Mouse (Mus musculus): ENCODE measurements around the gene Htra1. TPM values are rescaled to one million over a fixed set of nuclear protein-coding genes. Genes with fewer than 3 reads are reported as not detected.

The Htra1 gene
- polyA plus RNA-seq, 1 experiment from 2014 or later: 20.4 TPM

DNA sequence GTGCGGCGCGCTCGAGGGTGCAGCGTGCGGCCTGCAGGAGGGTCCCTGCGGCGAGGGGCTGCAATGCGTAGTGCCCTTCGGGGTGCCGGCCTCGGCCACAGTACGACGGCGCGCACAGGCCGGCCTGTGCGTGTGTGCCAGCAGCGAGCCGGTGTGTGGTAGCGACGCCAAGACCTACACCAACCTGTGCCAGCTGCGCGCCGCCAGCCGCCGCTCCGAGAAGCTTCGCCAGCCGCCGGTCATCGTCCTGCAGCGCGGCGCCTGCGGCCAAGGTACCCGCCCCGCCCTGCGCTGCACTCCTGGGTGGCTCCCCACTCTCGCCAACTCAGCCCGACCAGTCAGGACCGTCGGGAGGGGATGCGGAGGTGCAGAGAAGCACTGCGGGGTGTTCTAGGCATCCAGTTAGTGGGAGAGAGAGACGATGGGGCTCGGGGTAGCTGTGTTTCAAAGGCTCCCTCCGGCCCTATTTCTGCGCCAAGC is 601 bp downstream of the Htra1 start:
- Histone ChIP-seq H3K4me2 (peak overlapping the region; percentile 73), H3K9me3 (no peaks in the 10 kb centered on the region), H3K9ac (replicated peaks) (peak overlapping the region; percentile 57), H3K27me3 (peaks cover 77% of the 10 kb centered on the region), H3K36me3 (no peaks in the 10 kb centered on the region), H3K4me1 (replicated peaks) (peaks cover 13% of the 10 kb centered on the region), H3K4me3 (replicated peaks) (peak overlapping the region; percentile 56), H3K27ac (no peak overlapping the region)
- 0 out of 2 replicates have a peak, but pooled peaks have one; percentile 6 for ATAC-seq (ENCODE audit: insufficient number of reproducible peaks, insufficient read depth, low FRiP score, low TSS enrichment, low read depth)
- WGBS: 1% methylated on average over 49 of the region's 49 CpGs

DNA sequence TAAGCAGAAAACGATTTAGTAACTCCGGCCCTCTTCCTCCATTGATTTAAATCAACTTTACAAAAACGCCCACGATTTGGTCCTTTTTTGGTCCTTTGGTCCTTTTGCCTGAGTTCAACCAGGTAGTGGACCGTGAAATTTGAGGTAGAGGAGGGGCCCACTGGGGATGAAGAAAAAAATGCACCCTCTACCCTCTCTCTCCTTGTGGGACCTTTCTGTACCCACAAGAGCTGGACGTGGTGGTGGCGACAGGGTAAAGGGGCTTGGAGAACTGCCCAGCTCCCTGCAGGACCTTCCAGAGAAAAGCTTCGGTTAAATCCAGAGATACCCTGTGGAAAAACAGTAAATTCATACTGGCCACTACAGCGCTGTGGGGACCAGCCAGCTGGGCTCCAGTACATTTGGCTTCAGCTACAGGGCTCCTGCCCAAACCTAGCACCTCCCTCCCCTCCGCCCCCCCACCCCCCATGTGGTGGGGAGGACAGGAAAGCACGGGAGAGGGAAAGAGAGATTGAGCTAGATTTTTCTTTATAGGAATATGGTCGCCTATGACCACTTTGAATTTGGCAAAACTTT is 1.4 kb downstream of the Htra1 start:
- Histone ChIP-seq H3K27ac (no peak overlapping the region), H3K9me3 (no peaks in the 10 kb centered on the region), H3K27me3 (peaks cover 77% of the 10 kb centered on the region), H3K4me2 (peak overlapping the region; percentile 73), H3K4me1 (replicated peaks) (peaks cover 13% of the 10 kb centered on the region), H3K4me3 (replicated peaks) (peak overlapping the region; percentile 56; the same call in 1 of the 2 replicates), H3K9ac (replicated peaks) (no peak overlapping the region), H3K36me3 (no peaks in the 10 kb centered on the region)
- ATAC-seq (ENCODE audit: insufficient number of reproducible peaks, insufficient read depth, low FRiP score, low TSS enrichment, low read depth): no peak
- 26% methylated on average over 12 of the region's 12 CpGs for whole genome bisulfite sequencing

- Histone ChIP-seq H3K4me2 (no peak overlapping the region), H3K36me3 (no peaks in the 10 kb centered on the region), H3K4me1 (replicated peaks) (peaks cover 13% of the 10 kb centered on the region), H3K9ac (replicated peaks) (no peak overlapping the region), H3K4me3 (replicated peaks) (no peak overlapping the region), H3K27me3 (peaks cover 73% of the 10 kb centered on the region), H3K9me3 (no peaks in the 10 kb centered on the region), H3K27ac (no peak overlapping the region)
- ATAC-seq (ENCODE audit: insufficient number of reproducible peaks, insufficient read depth, low FRiP score, low TSS enrichment, low read depth): no peak
- WGBS: 74% methylated on average over 4 of the region's 4 CpGs
Measured at GRCm38 (mm10) chr7:130938005-130938404, 2.1 kb downstream of the Htra1 start.

DNA sequence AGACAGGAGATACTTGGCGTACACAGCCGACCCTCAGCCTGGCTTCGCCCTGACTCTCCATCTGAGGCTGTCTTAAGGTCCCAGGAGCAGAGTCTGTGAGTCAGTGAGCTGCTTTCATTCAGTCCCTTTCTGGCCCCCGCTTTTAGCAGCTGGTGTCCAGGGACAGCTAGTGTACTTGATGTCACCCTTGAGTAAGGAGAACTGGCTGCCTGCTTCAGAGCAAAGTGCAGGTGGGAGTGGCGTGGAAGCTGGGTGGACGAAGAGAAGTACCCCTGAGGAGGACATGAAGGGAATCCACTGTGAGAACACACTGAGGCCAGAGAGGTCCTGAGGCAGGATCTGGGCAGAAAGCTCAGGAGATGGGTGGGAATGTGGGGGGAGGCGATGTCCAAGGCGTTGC is 3.0 kb downstream of the Htra1 start:
- Histone ChIP-seq H3K4me1 (replicated peaks) (peaks cover 13% of the 10 kb centered on the region), H3K27me3 (peaks cover 64% of the 10 kb centered on the region), H3K36me3 (no peaks in the 10 kb centered on the region), H3K4me3 (replicated peaks) (no peak overlapping the region), H3K27ac (no peak overlapping the region), H3K9me3 (no peaks in the 10 kb centered on the region), H3K4me2 (no peak overlapping the region), H3K9ac (replicated peaks) (no peak overlapping the region)
- WGBS: 90% methylated on average over 8 of the region's 8 CpGs
- no peak for ATAC-seq (ENCODE audit: insufficient number of reproducible peaks, insufficient read depth, low FRiP score, low TSS enrichment, low read depth)

DNA sequence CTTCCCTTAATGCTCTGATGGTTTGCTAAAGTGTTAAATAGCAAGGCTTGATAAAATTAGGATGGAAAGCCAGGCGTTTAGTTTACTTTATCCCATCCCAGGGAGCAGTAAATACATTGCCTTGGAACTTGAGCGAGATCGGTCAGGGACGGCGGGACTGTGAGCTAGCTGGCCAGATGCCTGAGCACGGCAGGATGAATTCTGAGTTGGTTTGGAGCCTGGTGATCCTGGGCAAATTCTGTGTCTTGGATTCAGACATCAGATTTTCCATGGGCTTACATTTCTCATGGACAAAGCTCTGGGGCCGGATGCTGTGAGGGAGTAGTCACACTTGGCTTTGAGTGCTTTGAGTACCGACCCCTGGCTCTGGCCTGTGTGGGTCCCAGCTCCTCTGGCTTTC is 4.8 kb downstream of the Htra1 start:
- no peak overlapping the region for H3K4me3 ChIP-seq (replicated peaks)
- no peak overlapping the region for H3K4me2 ChIP-seq
- H3K9ac ChIP-seq (replicated peaks): no peak overlapping the region
- H3K27ac ChIP-seq: no peak overlapping the region
- WGBS: 81% methylated on average over 8 of the region's 8 CpGs
- ATAC-seq (ENCODE audit: insufficient number of reproducible peaks, insufficient read depth, low FRiP score, low TSS enrichment, low read depth): no peak
- no peaks in the 10 kb centered on the region for H3K36me3 ChIP-seq
- no peaks in the 10 kb centered on the region for H3K9me3 ChIP-seq
- peaks cover 12% of the 10 kb centered on the region for H3K4me1 ChIP-seq (replicated peaks)
- H3K27me3 ChIP-seq: peaks cover 46% of the 10 kb centered on the region

GRCm38 (mm10) chr7:130943280-130943895 is 7.5 kb downstream of the Htra1 start:
- no peaks in the 10 kb centered on the region for H3K4me1 ChIP-seq (replicated peaks)
- no peaks in the 10 kb centered on the region for H3K9me3 ChIP-seq
- 91% methylated on average over 9 of the region's 9 CpGs for WGBS
- no peak overlapping the region for H3K4me3 ChIP-seq (replicated peaks)
- no peak for ATAC-seq (ENCODE audit: insufficient number of reproducible peaks, insufficient read depth, low FRiP score, low TSS enrichment, low read depth)
- H3K4me2 ChIP-seq: no peak overlapping the region
- no peak overlapping the region for H3K9ac ChIP-seq (replicated peaks)
- H3K36me3 ChIP-seq: no peaks in the 10 kb centered on the region
- peaks cover 19% of the 10 kb centered on the region for H3K27me3 ChIP-seq
- H3K27ac ChIP-seq: no peak overlapping the region

GRCm38 (mm10) chr7:130944766-130945475 is 9.0 kb downstream of the Htra1 start:
- Histone ChIP-seq H3K4me2 (no peak overlapping the region), H3K36me3 (no peaks in the 10 kb centered on the region), H3K4me1 (replicated peaks) (peaks cover 6% of the 10 kb centered on the region; the same call in 1 of the 2 replicates), H3K9ac (replicated peaks) (no peak overlapping the region), H3K9me3 (no peaks in the 10 kb centered on the region), H3K27me3 (peaks cover 4% of the 10 kb centered on the region), H3K4me3 (replicated peaks) (no peak overlapping the region), H3K27ac (no peak overlapping the region)
- no peak for ATAC-seq (ENCODE audit: insufficient number of reproducible peaks, insufficient read depth, low FRiP score, low TSS enrichment, low read depth)
- WGBS: 84% methylated on average over 11 of the region's 11 CpGs

DNA sequence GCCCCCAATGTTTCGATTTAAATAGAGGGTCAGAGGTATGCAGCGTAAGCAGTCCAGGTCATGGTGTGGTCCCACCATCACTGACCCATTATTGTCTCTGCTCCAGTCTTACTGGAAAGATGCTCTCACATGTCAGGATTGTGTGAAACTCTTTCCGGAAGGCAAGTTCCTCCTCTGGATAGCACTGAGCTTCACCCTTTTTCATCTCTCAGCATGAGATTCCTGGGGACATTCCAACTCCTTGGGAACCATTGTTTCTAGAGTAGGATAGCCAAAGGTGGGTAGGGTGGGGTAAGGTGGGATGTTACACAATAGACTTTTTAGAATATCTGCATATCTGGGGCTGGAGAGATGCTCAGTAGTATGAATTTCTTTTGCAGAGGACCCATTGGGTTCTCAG is 9.8 kb downstream of the Htra1 start:
- Histone ChIP-seq H3K4me2 (no peak overlapping the region), H3K36me3 (no peaks in the 10 kb centered on the region), H3K4me3 (replicated peaks) (no peak overlapping the region), H3K4me1 (replicated peaks) (peaks cover 6% of the 10 kb centered on the region; the same call in 1 of the 2 replicates), H3K9me3 (no peaks in the 10 kb centered on the region), H3K27me3 (no peaks in the 10 kb centered on the region), H3K9ac (replicated peaks) (no peak overlapping the region), H3K27ac (no peak overlapping the region)
- WGBS: 87% methylated on average over 3 of the region's 3 CpGs
- ATAC-seq (ENCODE audit: insufficient number of reproducible peaks, insufficient read depth, low FRiP score, low TSS enrichment, low read depth): no peak

- Histone ChIP-seq H3K4me2 (no peak overlapping the region), H3K36me3 (no peaks in the 10 kb centered on the region), H3K9me3 (no peaks in the 10 kb centered on the region), H3K27me3 (no peaks in the 10 kb centered on the region), H3K4me1 (replicated peaks) (peaks cover 6% of the 10 kb centered on the region; the same call in 1 of the 2 replicates), H3K4me3 (replicated peaks) (no peak overlapping the region), H3K9ac (replicated peaks) (no peak overlapping the region), H3K27ac (no peak overlapping the region)
- WGBS: 82% methylated on average over 12 of the region's 12 CpGs
- ATAC-seq (ENCODE audit: insufficient number of reproducible peaks, insufficient read depth, low FRiP score, low TSS enrichment, low read depth): no peak
Measured at GRCm38 (mm10) chr7:130946303-130946702, 10.4 kb downstream of the Htra1 start.

DNA sequence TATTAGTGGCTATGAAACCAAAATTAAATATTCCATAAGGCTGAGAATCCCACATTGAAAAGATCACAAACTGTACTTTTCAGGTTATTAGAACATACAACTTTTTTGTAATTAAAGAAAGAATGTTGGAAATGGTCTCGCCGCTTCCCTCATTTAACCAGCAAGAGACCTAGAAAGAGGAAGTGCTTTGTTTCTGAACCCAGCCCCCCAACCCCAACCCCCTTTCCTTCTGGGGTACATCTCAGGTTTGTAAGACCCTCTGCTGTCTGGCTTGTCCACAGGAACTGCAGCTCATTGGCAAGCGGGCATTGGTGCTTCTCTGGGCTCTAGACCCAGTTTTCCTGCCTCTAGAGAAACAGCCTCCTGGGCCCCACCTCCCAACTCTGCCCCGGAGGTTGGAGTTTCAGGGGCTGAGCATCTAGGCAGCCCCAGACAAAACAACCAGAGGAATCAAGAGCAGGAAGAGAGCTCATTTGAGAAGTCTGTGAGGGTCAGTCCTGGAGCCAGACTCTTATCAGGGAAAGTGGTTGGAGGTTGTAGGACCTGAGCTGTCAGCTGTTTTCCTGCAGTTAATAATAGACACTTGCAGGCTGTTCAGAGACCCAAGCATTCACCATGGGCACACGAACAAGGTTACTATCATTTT is 12.8 kb downstream of the Htra1 start:
- 53% methylated on average over 5 of the region's 5 CpGs for WGBS
- H3K4me3 ChIP-seq (replicated peaks): no peak overlapping the region
- no peaks in the 10 kb centered on the region for H3K36me3 ChIP-seq
- 0 out of 2 replicates have a peak overlapping the region, but pooled peaks have one; percentile 29 for H3K27ac ChIP-seq
- no peaks in the 10 kb centered on the region for H3K9me3 ChIP-seq
- H3K4me1 ChIP-seq (replicated peaks): peaks cover 6% of the 10 kb centered on the region; the same call in 1 of the 2 replicates
- H3K4me2 ChIP-seq: no peak overlapping the region
- no peak for ATAC-seq (ENCODE audit: insufficient number of reproducible peaks, insufficient read depth, low FRiP score, low TSS enrichment, low read depth)
- no peaks in the 10 kb centered on the region for H3K27me3 ChIP-seq
- H3K9ac ChIP-seq (replicated peaks): no peak overlapping the region

DNA sequence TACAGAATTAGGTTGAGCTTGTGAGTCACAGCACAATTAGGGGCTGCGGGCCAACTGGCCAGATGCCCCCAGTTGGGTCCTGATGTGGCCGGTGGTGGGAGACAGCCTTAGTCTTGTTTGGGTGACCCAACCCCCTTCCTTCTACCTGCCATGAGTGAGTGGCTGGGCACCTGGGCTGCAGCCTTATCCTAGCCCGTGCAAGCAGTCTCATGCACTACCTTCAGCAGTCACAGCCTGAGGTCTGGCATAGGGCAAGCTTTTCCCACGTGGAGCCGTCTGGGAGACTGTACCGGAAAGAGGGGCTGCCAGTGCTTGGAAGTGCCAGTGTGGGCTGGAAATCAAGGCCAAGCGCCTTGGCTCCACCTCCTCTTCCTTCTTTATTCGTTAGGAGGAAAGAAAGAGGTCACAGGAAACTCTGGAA is 13.4 kb downstream of the Htra1 start:
- Histone ChIP-seq H3K4me1 (replicated peaks) (peaks cover 6% of the 10 kb centered on the region; the same call in 1 of the 2 replicates), H3K4me3 (replicated peaks) (no peak overlapping the region), H3K9me3 (no peaks in the 10 kb centered on the region), H3K36me3 (no peaks in the 10 kb centered on the region), H3K27me3 (no peaks in the 10 kb centered on the region), H3K27ac (peak overlapping the region; percentile 17; the same call in 1 of the 2 replicates), H3K9ac (replicated peaks) (no peak overlapping the region), H3K4me2 (no peak overlapping the region)
- 37% methylated on average over 8 of the region's 8 CpGs for WGBS
- no peak for ATAC-seq (ENCODE audit: insufficient number of reproducible peaks, insufficient read depth, low FRiP score, low TSS enrichment, low read depth)

All from limb, embryonic 12.5 days (tissue).